Mouse (Mus musculus) spleen, adult 2 months (tissue): ENCODE measurements around the gene Rpa1. TPM values are rescaled to one million over a fixed set of nuclear protein-coding genes. Genes with fewer than 3 reads are reported as not detected.
"Not testable (repeated sequence)": the region's sequence is repeated elsewhere in the genome, so short reads cannot be mapped to it uniquely, and the experiment has no call there.

Source experiments
- DNase-seq, 2 experiments: peaks; one replicate each; pipeline versions ENCODE4 v3.0.0 to v3.0.0-alpha.2; 2012 to 2021; ENCODE audit warnings: low spot score in 2 of 2, low read depth in 1 of 2
- H3K27ac ChIP-seq: fragments of 200-500 bp; 2 replicates; pipeline ENCODE4 v1.5.1; 2012; ENCODE audit warnings: low read length, inconsistent platforms; ENCODE audit not compliant: insufficient read depth
- H3K27me3 ChIP-seq: fragments of 200-500 bp; 2 replicates; pipeline ENCODE4 v1.6.1; 2012; ENCODE audit warnings: mild to moderate bottlenecking, moderate library complexity, low read length, inconsistent platforms; ENCODE audit not compliant: control insufficient read depth, insufficient read depth
- H3K36me3 ChIP-seq: fragments of 200-500 bp; 2 replicates; pipeline ENCODE4 v1.6.1; 2012; ENCODE audit warnings: mild to moderate bottlenecking, low read length, inconsistent platforms; ENCODE audit not compliant: control insufficient read depth, insufficient read depth
- H3K4me1 ChIP-seq: fragments of 200-500 bp; 2 replicates; pipeline ENCODE4 v1.6.1; 2011; ENCODE audit warnings: inconsistent platforms; ENCODE audit not compliant: control insufficient read depth, insufficient read depth, insufficient read length
- H3K4me3 ChIP-seq: fragments of 200-500 bp; 2 replicates; pipeline ENCODE4 v1.5.1; 2011; ENCODE audit warnings: mild to moderate bottlenecking, inconsistent platforms; ENCODE audit not compliant: insufficient read depth, insufficient read length; ENCODE audit errors: extremely low read depth
- CTCF ChIP-seq: fragments of 200-500 bp; IDR thresholded peaks from 2 replicates; pipeline ENCODE4 v1.5.1; 2011; ENCODE audit warnings: mild to moderate bottlenecking, inconsistent platforms; ENCODE audit not compliant: insufficient read depth, insufficient read length, insufficient replicate concordance; ENCODE audit errors: extremely low read depth
- POLR2A ChIP-seq: fragments of 200-500 bp; IDR thresholded peaks from 2 replicates; pipeline ENCODE4 v1.6.1; 2011; ENCODE audit warnings: low read depth, low read length, inconsistent platforms
- WGBS: fragments of 180-500 bp; shearing (Covaris S2); methylation state at CpG from one replicate; pipeline ENCODE4 v1.1.7; 2018; 5-methylcytosine and 5-hydroxymethylcytosine counted together
- polyA plus RNA-seq: library from polyadenylated mRNA; depleted of rRNA; stranded (reverse); fragments of >200 nt; gene quantifications from 2 replicates; pipeline ENCODE4 v1.2.3, GENCODE M21; 2012; rRNA removed

Rpa1 gene
- 23.6 and 26.2 TPM in 2 replicates for polyA plus RNA-seq

DNA sequence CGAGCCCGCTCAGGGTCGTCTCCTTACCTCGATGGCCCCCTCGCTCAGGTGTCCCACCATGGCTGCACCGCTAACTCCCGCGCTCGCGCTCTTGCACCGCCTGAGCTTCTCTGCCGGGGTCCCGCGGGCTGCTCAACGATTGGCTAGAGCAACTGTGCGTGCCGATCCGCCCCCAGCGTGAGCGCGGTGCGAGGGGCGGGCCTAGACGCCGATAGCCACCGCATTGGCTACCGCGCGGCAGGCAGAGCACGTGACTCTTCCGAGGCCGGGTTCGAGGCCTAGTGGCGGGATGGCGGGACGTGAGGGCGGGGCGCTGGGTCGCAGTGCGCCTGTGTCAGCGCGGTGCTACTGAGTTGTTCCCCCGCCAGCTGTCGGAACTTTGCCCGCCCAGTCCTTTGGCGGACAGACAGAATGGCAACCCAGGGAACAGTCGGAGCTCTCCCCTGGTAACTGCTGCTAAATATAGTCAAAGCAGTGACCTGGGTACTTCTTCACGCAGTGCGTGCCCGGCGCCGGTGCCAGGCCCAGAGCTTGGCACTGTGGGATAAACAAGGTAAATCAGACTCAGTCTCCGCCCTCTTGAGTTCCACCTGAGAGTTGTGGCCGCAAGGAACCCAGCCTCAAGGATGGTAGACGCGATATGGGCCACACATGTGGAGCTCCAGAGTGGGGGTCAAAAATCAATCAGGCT, at the start of gene Rpa1, which contains the start of gene Smyd4:
Gene Rpa1, minus strand, starts transcription at position 126 of the 691 bp plus-strand sequence.
Gene Smyd4, plus strand, starts transcription at position 235 of the 691 bp plus-strand sequence.
- peak; percentile 81 to 93 for DNase-seq
- WGBS: under 1% methylated on average over 56 of the region's 56 CpGs
- no peak for TF ChIP-seq CTCF
- TF ChIP-seq POLR2A: peak; percentile 22; the same call in 1 of the 2 replicates
- peak within 1 kb of the TSS; percentile 98 for H3K4me3 ChIP-seq
- H3K4me1 ChIP-seq: peaks cover 22% of the 10 kb centered on the region
- H3K36me3 ChIP-seq: no peaks in the 10 kb centered on the region; the same call in 1 of the 2 replicates
- no peaks in the 10 kb centered on the region for H3K27me3 ChIP-seq
- H3K27ac ChIP-seq: peak within 1 kb of the TSS; percentile 88

DNA sequence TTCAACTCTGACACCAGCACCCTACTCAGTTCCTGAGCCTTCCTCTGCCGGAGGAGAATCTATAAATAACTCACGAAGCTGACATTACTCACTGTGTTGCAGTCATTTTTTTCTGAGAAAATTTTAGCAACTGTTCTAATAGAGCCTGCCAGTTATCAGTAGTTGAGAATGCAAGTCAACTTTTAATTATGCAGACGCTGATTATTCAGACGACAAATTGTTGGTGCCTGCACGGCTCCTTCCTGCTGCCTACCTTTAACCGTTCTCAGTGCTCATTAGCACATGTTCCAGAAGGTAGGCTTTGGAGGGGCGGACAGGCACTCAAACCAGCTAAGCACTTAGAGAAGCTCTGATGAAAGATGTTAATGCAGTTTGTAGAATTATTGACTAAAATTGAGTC, 49.3 kb upstream of the Rpa1 start:
- H3K27ac ChIP-seq: no peak overlapping the region
- no peak for TF ChIP-seq CTCF
- no peak for TF ChIP-seq POLR2A
- H3K36me3 ChIP-seq: peaks cover 1% of the 10 kb centered on the region; the same call in 1 of the 2 replicates
- H3K4me3 ChIP-seq: no peak overlapping the region
- H3K27me3 ChIP-seq: no peaks in the 10 kb centered on the region
- WGBS: 78% methylated on average over 7 of the region's 7 CpGs
- no peaks in the 10 kb centered on the region for H3K4me1 ChIP-seq
- DNase-seq: no peak

DNA sequence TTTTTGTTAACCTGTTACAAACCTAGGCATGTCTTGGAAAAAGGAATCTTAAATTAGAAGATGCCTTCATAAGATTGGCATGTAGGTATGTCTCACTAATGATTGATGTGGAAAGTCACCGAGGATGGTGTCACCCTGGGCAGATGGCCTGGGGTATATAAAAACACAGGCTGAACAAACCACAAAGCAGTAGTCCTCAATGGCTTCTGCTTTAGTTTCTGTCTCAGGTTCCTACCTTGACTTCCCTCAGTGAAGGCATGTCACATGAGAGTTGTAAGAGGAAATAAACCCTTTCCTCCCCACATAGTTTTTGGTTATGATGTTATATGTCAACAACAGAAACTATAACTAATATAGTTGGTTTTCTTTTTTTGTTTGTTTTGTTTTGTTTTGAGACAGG, 47.5 kb upstream of the Rpa1 start:
- WGBS: 13% methylated on average over 1 of the region's 1 CpGs
- no peaks in the 10 kb centered on the region for H3K4me1 ChIP-seq
- DNase-seq: no peak
- H3K4me3 ChIP-seq: no peak overlapping the region
- H3K27me3 ChIP-seq: no peaks in the 10 kb centered on the region
- peaks cover under 1% of the 10 kb centered on the region; the same call in 1 of the 2 replicates for H3K36me3 ChIP-seq
- H3K27ac ChIP-seq: no peak overlapping the region
- TF ChIP-seq CTCF (no peak), POLR2A (no peak)

DNA sequence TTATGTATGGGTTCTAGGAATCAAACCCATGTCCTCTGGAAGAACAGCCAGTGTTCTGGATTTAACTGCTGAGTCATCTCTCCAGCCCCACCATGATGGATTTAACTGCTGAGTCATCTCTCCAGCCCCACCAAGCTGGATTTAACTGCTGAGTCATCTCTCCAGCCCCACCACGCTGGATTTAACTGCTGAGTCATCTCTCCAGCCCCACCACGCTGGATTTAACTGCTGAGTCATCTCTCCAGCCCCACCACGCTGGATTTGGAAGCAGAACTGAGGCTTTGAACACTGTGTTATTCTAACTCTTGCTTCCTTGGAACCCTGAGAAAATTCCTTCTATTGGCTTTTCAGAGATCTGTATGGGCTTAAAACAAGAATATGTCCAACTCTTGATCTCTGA, 35.4 kb upstream of the Rpa1 start:
- DNase-seq, H3K27ac ChIP-seq, H3K4me1 ChIP-seq, H3K36me3 ChIP-seq, H3K4me3 ChIP-seq, H3K27me3 ChIP-seq: not testable (repeated sequence)
- 31% methylated on average over 3 of the region's 3 CpGs for WGBS

DNA sequence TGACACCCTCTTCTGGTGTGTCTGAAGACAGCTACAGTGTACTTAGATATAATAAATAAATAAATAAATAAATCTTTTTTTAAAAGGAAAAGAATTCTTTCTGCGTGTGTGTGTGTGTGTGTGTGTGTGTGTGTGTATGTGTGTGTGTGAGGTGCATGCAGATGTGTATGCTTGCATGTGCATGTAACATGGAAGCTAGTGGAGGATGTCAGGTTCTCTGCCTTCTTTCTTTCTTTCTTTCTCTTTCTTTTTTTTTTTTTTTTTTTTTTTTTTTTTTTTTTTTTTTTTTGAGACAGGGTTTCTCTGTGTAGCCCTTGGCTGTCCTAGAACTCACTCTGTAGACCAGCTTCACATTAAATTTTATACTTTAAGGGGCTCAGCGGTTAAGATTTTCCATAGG, 30.7 kb upstream of the Rpa1 start:
- H3K27me3 ChIP-seq, H3K27ac ChIP-seq, H3K36me3 ChIP-seq, H3K4me3 ChIP-seq, H3K4me1 ChIP-seq, DNase-seq: not testable (repeated sequence)
- WGBS: 92% methylated on average over 2 of the region's 2 CpGs

DNA sequence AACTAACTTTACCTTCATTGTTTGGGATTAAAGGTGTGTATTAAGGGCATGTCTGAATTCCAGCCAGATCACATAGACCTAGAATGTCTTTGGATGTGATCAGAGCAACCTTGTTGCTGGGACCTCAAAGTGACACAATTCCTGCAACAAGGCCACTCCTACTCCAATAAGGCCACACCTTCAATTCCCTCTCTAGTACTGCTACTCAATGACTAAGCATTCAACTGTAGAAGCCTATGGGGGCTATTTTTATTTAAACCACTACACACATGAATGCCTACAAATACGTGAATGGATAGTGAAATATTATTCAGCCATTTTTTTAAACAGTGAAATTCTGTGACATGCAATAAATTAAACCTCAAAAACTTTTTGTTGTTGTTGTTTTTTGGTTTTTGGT, 29.0 kb upstream of the Rpa1 start:
- Histone ChIP-seq H3K36me3 (no peaks in the 10 kb centered on the region), H3K27ac (no peak overlapping the region), H3K4me1 (no peaks in the 10 kb centered on the region), H3K27me3 (no peaks in the 10 kb centered on the region), H3K4me3 (no peak overlapping the region)
- no peak for DNase-seq
- TF ChIP-seq POLR2A (no peak), CTCF (no peak)
- 41% methylated on average over 1 of the region's 1 CpGs for WGBS

- no peaks in the 10 kb centered on the region for H3K27me3 ChIP-seq
- DNase-seq: no peak
- no peaks in the 10 kb centered on the region; the same call in 1 of the 2 replicates for H3K36me3 ChIP-seq
- no peak for TF ChIP-seq POLR2A
- TF ChIP-seq CTCF: no peak
- WGBS: 90% methylated on average over 1 of the region's 1 CpGs
- H3K4me1 ChIP-seq: 0 out of 2 replicates have a peak, but pooled peaks cover 3% of the 10 kb centered on the region
- H3K4me3 ChIP-seq: no peak overlapping the region
- no peak overlapping the region for H3K27ac ChIP-seq
Observed at GRCm38 (mm10) chr11:75355475-75355874, 7.4 kb upstream of the Rpa1 start.
